Mouse (Mus musculus): ENCODE measurements around the gene Zp1. TPM values are rescaled to one million over a fixed set of nuclear protein-coding genes. Genes with fewer than 3 reads are reported as not detected.
A peak's percentile ranks its signal among the peaks of the same experiment; 100 is the strongest.

Zp1 gene
- total RNA-seq, 1 experiment, result 0.09 TPM

DNA sequence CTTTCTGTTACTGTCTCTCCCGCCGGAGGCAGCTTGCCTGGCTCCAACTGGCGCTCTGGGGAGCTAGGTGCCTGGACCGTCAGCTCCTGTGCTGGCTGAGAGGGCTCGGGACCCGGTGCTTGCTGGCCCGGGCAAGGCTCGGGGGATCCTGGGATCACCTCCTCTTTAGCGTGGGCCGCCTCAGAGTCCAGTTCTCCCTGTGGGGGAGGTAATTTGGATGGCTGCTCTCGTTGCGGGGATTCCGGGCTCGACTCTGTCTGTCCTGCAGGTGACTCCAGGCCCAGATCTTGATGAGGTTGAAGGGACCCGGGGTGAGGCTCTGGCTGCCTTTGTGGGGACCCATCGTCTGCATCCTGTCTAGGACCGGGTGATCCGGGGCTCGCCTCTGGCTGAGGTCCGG, 28.0 kb upstream of the Zp1 start:
- peaks cover 7 to 17% of the 10 kb centered on the region in 2 experiments; a peak in 3 of 4 replicates for H3K4me1 ChIP-seq (ENCODE audit: control insufficient read depth in 2 of 2, insufficient read depth in 2 of 2, low read length in 2 of 2, poor library complexity in 1 of 2)
- H3K9ac ChIP-seq (ENCODE audit: insufficient read depth, low read depth, low read length, poor library complexity, severe bottlenecking), result peak overlapping the region; percentile 89
- TF ChIP-seq HCFC1 (IDR thresholded peaks at IDR 0.05; ENCODE audit: borderline replicate concordance, insufficient read depth, low read length) (no peak), CHD2 (IDR thresholded peaks at IDR 0.05; ENCODE audit: low read depth, low read length) (no peak), ZNF384 (IDR thresholded peaks at IDR 0.05; ENCODE audit: low read depth, low read length) (no peak), ZC3H11A (IDR thresholded peaks at IDR 0.05; ENCODE audit: borderline replicate concordance, low read depth, low read length) (no peak), MAFK (IDR thresholded peaks at IDR 0.05; ENCODE audit: insufficient read depth, low read depth, low read length) (no peak)
- peak overlapping the region; percentile 68 to 89 for H3K4me3 ChIP-seq (ENCODE audit: insufficient read depth in 1 of 2, low read depth in 1 of 2, low read length in 2 of 2, poor library complexity in 1 of 2, severe bottlenecking in 1 of 2)
- in situ Hi-C loops (cut with MboI; ENCODE audit: low sequenced_read_pairs in 2 of 2, unreplicated experiment in 2 of 2), result no loop called here
- no peaks in the 10 kb centered on the region for H3K9me3 ChIP-seq (ENCODE audit: control insufficient read depth, insufficient read depth, low read depth, low read length)
- peak overlapping the region; percentile 3; the same call in 1 of the 2 replicates for H3K27ac ChIP-seq (ENCODE audit: insufficient read depth, low read depth, low read length, poor library complexity, severe bottlenecking)
- peaks cover 27% of the 10 kb centered on the region for H3K36me3 ChIP-seq (ENCODE audit: control insufficient read depth, insufficient read depth, low read length, poor library complexity, severe bottlenecking)
- no peak for DNase-seq (ENCODE audit: low read depth, low spot score)

DNA sequence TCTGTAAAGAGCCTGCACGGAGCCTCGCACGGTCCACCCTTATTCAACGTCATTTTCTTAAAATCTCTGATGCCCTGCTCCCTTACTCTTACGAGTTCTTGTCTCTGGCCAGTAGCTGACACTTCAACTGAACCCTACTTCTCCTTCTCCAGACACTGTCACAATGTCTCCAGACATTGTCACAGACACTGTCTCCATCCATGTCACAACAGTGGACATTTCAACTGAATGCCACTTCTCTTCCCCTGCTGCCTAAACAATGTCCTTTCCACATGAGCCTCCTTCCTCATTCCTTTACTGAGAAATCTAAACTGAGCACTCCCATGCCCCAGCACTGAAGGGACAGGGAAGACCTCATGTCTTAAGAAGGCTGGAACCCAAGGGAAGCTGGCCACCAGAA, 26.8 kb upstream of the Zp1 start:
- no peaks in the 10 kb centered on the region for H3K9me3 ChIP-seq (ENCODE audit: control insufficient read depth, insufficient read depth, low read depth, low read length)
- H3K4me3 ChIP-seq (ENCODE audit: insufficient read depth in 1 of 2, low read depth in 1 of 2, low read length in 2 of 2, poor library complexity in 1 of 2, severe bottlenecking in 1 of 2), result peak overlapping the region; percentile 68 to 89
- peaks cover 38% of the 10 kb centered on the region for H3K36me3 ChIP-seq (ENCODE audit: control insufficient read depth, insufficient read depth, low read length, poor library complexity, severe bottlenecking)
- H3K4me1 ChIP-seq (ENCODE audit: control insufficient read depth in 2 of 2, insufficient read depth in 2 of 2, low read length in 2 of 2, poor library complexity in 1 of 2), result peaks cover 7 to 17% of the 10 kb centered on the region in 2 experiments; a peak in 3 of 4 replicates
- TF ChIP-seq ZC3H11A (IDR thresholded peaks at IDR 0.05; ENCODE audit: borderline replicate concordance, low read depth, low read length) (no peak), CHD2 (IDR thresholded peaks at IDR 0.05; ENCODE audit: low read depth, low read length) (no peak), HCFC1 (IDR thresholded peaks at IDR 0.05; ENCODE audit: borderline replicate concordance, insufficient read depth, low read length) (no peak)
- DNase-seq (ENCODE audit: low read depth, low spot score), result no peak
- in situ Hi-C loops (cut with MboI; ENCODE audit: low sequenced_read_pairs in 2 of 2, unreplicated experiment in 2 of 2), result no loop called here
- H3K27ac ChIP-seq (ENCODE audit: insufficient read depth, low read depth, low read length, poor library complexity, severe bottlenecking), result no peak overlapping the region
- peak overlapping the region; percentile 89 for H3K9ac ChIP-seq (ENCODE audit: insufficient read depth, low read depth, low read length, poor library complexity, severe bottlenecking)

- peaks cover 7 to 14% of the 10 kb centered on the region in 2 experiments; a peak in 3 of 4 replicates for H3K4me1 ChIP-seq (ENCODE audit: control insufficient read depth in 2 of 2, insufficient read depth in 2 of 2, low read length in 2 of 2, poor library complexity in 1 of 2)
- in situ Hi-C loops (cut with MboI; ENCODE audit: low sequenced_read_pairs in 2 of 2, unreplicated experiment in 2 of 2), result no loop called here
- DNase-seq (ENCODE audit: low read depth, low spot score), result no peak
- no peak overlapping the region; the same call in 1 of the 2 replicates for H3K27ac ChIP-seq (ENCODE audit: insufficient read depth, low read depth, low read length, poor library complexity, severe bottlenecking)
- peak overlapping the region in 1 of 2 experiments; percentile 20; a peak in 1 of 4 replicates for H3K4me3 ChIP-seq (ENCODE audit: insufficient read depth in 1 of 2, low read depth in 1 of 2, low read length in 2 of 2, poor library complexity in 1 of 2, severe bottlenecking in 1 of 2)
- H3K9ac ChIP-seq (ENCODE audit: insufficient read depth, low read depth, low read length, poor library complexity, severe bottlenecking), result 0 out of 2 replicates have a peak overlapping the region, but pooled peaks have one; percentile 24
- TF ChIP-seq ZC3H11A (IDR thresholded peaks at IDR 0.05; ENCODE audit: borderline replicate concordance, low read depth, low read length), result no peak
- no peak for TF ChIP-seq ZNF384 (IDR thresholded peaks at IDR 0.05; ENCODE audit: low read depth, low read length)
- TF ChIP-seq CHD2 (IDR thresholded peaks at IDR 0.05; ENCODE audit: low read depth, low read length), result no peak
- TF ChIP-seq MAFK (IDR thresholded peaks at IDR 0.05; ENCODE audit: insufficient read depth, low read depth, low read length), result no peak
- no peak for TF ChIP-seq HCFC1 (IDR thresholded peaks at IDR 0.05; ENCODE audit: borderline replicate concordance, insufficient read depth, low read length)
- H3K9me3 ChIP-seq (ENCODE audit: control insufficient read depth, insufficient read depth, low read depth, low read length), result no peaks in the 10 kb centered on the region
- peaks cover 44% of the 10 kb centered on the region for H3K36me3 ChIP-seq (ENCODE audit: control insufficient read depth, insufficient read depth, low read length, poor library complexity, severe bottlenecking)
Measured at GRCm38 (mm10) chr19:10946506-10946905, 26.1 kb upstream of the Zp1 start.

DNA sequence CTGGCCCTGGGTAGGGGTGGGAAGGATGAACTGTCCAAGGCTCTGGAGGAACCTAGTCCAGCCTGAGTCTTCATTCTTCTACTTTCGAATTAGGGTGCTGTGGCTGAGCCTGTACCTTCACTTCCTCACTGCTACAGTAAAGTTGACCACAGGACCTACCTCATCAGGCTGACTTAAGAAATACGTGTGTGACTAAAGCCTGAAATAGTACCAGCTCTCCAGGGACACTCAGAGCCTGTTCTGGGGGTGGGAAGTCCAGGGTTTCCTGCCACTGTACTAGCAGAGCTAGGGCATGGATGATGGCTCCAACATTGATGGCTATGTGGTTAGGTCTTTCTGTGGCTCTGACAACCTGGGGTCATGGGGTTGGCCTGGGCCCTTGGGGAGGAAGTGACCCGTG, 23.5 kb upstream of the Zp1 start:
- Histone ChIP-seq H3K36me3 (ENCODE audit: control insufficient read depth, insufficient read depth, low read length, poor library complexity, severe bottlenecking) (peaks cover 44% of the 10 kb centered on the region), H3K4me3 (ENCODE audit: insufficient read depth in 1 of 2, low read depth in 1 of 2, low read length in 2 of 2, poor library complexity in 1 of 2, severe bottlenecking in 1 of 2) (no peak overlapping the region), H3K27ac (ENCODE audit: insufficient read depth, low read depth, low read length, poor library complexity, severe bottlenecking) (no peak overlapping the region), H3K9ac (ENCODE audit: insufficient read depth, low read depth, low read length, poor library complexity, severe bottlenecking) (no peak overlapping the region), H3K9me3 (ENCODE audit: control insufficient read depth, insufficient read depth, low read depth, low read length) (no peaks in the 10 kb centered on the region), H3K4me1 (ENCODE audit: control insufficient read depth in 2 of 2, insufficient read depth in 2 of 2, low read length in 2 of 2, poor library complexity in 1 of 2) (peaks cover 9 to 22% of the 10 kb centered on the region in 2 experiments; a peak in 3 of 4 replicates)
- DNase-seq (ENCODE audit: low read depth, low spot score), result no peak
- in situ Hi-C loops (cut with MboI; ENCODE audit: low sequenced_read_pairs in 2 of 2, unreplicated experiment in 2 of 2), result no loop called here
- TF ChIP-seq ZC3H11A (IDR thresholded peaks at IDR 0.05; ENCODE audit: borderline replicate concordance, low read depth, low read length), result no peak
- TF ChIP-seq ZNF384 (IDR thresholded peaks at IDR 0.05; ENCODE audit: low read depth, low read length), result no peak
- no peak for TF ChIP-seq HCFC1 (IDR thresholded peaks at IDR 0.05; ENCODE audit: borderline replicate concordance, insufficient read depth, low read length)
- no peak for TF ChIP-seq MAFK (IDR thresholded peaks at IDR 0.05; ENCODE audit: insufficient read depth, low read depth, low read length)
- no peak for TF ChIP-seq CHD2 (IDR thresholded peaks at IDR 0.05; ENCODE audit: low read depth, low read length)

Measured in ES-E14 (cell line).